Mouse (Mus musculus) liver, embryonic 16.5 days (tissue): Measurements from ENCODE around the gene Atp2a1. TPM values are rescaled to one million over a fixed set of nuclear protein-coding genes. Genes with fewer than 3 reads are reported as not detected.
A peak's percentile ranks its signal among the peaks of the same experiment; 100 is the strongest.
"Not testable (repeated sequence)": the region's sequence is repeated elsewhere in the genome, so short reads cannot be mapped to it uniquely, and the experiment has no call there.

ENCODE experiments used
- ATAC-seq: fragments of 200-750 bp; cut with Nextera tagmentation; 2 replicates; pipeline ENCODE4 v1.8.0; 2017; ENCODE audit warnings: low read depth, mild to moderate bottlenecking, moderate number of reproducible peaks, moderate library complexity
- H3K27ac ChIP-seq: fragments of 300-500 bp; sonication (generic); 2 replicates; pipeline ENCODE4 v1.5.1; 2014; ENCODE audit warnings: mild to moderate bottlenecking, low read length
- H3K27me3 ChIP-seq: fragments of 300-500 bp; sonication (generic); 2 replicates; pipeline ENCODE4 v1.6.1; 2014; ENCODE audit warnings: low read depth, low read length, mixed read lengths; ENCODE audit not compliant: control insufficient read depth, insufficient read depth
- H3K36me3 ChIP-seq: fragments of 300-500 bp; sonication (generic); 2 replicates; pipeline ENCODE4 v1.6.1; 2014; ENCODE audit warnings: mild to moderate bottlenecking; ENCODE audit not compliant: control insufficient read depth, insufficient read depth
- H3K4me1 ChIP-seq: fragments of 300-500 bp; sonication (generic); 2 replicates; pipeline ENCODE4 v1.6.1; 2014; ENCODE audit warnings: low read depth, low read length, mixed read lengths; ENCODE audit not compliant: control insufficient read depth
- H3K4me2 ChIP-seq: fragments of 300-500 bp; sonication (generic); 2 replicates; pipeline ENCODE4 v1.6.1; 2014; ENCODE audit warnings: low read depth, low read length, mixed read lengths
- H3K4me3 ChIP-seq: fragments of 300-500 bp; sonication (generic); 2 replicates; pipeline ENCODE4 v1.5.1; 2014; ENCODE audit warnings: low read depth, mild to moderate bottlenecking, low read length
- H3K9ac ChIP-seq: fragments of 300-500 bp; sonication (generic); 2 replicates; pipeline ENCODE4 v1.6.1; 2014; ENCODE audit warnings: low read depth, low read length
- H3K9me3 ChIP-seq: fragments of 300-500 bp; sonication (generic); replicated peaks from 2 replicates; pipeline ENCODE4 v1.6.1; 2016; ENCODE audit warnings: low read length; ENCODE audit not compliant: control insufficient read depth
- WGBS: fragments of 180-500 bp; shearing (Covaris S2); extraction: QIAGEN DNeasy Blood & Tissue Kit; methylation state at CpG from one replicate; pipeline ENCODE4 v1.1.7; 2014; ENCODE audit not compliant: insufficient replicate concordance; 5-methylcytosine and 5-hydroxymethylcytosine counted together
- polyA plus RNA-seq: library from polyadenylated mRNA; unstranded; fragments of >200 nt; fragmentation: Nextera tagmentation; extraction: Ambion mirVana; gene quantifications from 2 replicates; pipeline ENCODE4 v1.2.1, GENCODE M21; 2015

The Atp2a1 gene
- polyA plus RNA-seq, 1 experiment from 2014 or later = 22.0 TPM

DNA sequence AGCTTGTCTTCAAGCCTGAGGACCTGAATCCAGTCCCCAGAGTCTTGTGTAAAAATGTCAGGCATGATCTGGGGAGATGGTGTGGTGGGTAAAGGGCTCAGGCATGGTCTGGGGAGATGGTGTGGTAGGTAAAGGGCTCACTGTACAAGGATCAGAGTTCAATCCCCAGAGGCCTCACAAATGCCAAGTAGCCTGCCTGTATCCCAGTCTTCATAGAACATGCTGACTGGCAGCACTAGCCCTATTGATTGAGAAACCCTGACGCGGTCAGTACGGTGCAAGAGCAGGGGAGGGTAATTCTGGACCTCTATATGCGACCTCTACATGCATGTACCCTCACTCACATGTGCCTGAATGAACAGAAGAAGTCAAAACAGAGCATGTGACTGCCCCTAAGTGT, 45.3 kb downstream of the Atp2a1 start:
- Histone ChIP-seq H3K4me1 (no peaks in the 10 kb centered on the region), H3K9me3 (no peaks in the 10 kb centered on the region), H3K4me3 (no peak overlapping the region), H3K9ac (no peak overlapping the region), H3K27ac (no peak overlapping the region), H3K36me3 (no peaks in the 10 kb centered on the region), H3K4me2 (no peak overlapping the region), H3K27me3 (no peaks in the 10 kb centered on the region)
- no peak for ATAC-seq
- WGBS = 75% methylated on average over 4 of the region's 4 CpGs

DNA sequence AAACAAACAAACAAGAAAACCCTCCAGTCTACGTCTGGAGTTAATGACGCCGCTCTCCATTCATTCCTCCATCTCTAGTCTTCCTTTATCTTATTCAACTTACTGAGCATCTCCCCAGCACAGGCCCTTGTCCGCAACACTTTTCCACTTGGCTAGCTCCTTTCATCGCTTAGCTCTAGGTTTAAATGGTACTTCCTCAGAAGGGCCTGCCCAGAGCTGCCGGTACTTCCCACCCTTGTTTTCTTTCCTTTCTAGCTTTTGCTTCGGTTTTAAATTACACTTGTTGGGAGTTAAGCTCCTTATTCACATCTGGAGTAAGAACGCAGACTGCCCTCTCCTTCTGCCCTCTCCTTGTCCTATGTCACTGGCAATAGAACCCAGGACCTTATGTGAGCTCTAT, 45.9 kb downstream of the Atp2a1 start:
- WGBS = 43% methylated on average over 8 of the region's 8 CpGs
- Histone ChIP-seq H3K4me2 (no peak overlapping the region), H3K27me3 (no peaks in the 10 kb centered on the region), H3K9ac (no peak overlapping the region), H3K27ac (no peak overlapping the region), H3K4me1 (no peaks in the 10 kb centered on the region), H3K36me3 (no peaks in the 10 kb centered on the region), H3K4me3 (no peak overlapping the region), H3K9me3 (no peaks in the 10 kb centered on the region)
- no peak for ATAC-seq

DNA sequence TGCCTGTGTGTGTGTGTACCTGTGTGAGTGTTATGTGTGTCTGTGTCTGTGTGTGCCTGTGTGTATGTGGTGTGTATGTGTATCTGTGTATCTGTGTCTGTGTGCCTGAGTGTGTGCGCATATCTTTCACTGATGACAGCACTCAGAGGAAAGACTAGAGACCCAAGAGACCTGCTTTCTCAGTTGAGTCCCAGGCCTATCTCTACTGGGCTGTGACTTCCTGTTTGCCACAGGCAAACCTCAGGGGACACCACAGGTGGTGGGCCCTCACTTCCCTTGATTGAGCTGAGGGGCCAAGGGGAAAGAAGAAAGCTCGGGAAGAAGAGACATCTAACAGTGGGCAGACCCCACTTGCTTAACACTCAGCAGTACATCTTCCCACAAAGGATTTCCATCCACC, 46.3 kb downstream of the Atp2a1 start:
- 21% methylated on average over 2 of the region's 2 CpGs for WGBS
- Histone ChIP-seq H3K4me3 (no peak overlapping the region), H3K9ac (no peak overlapping the region), H3K4me2 (no peak overlapping the region), H3K27me3 (no peaks in the 10 kb centered on the region), H3K4me1 (no peaks in the 10 kb centered on the region), H3K36me3 (no peaks in the 10 kb centered on the region), H3K9me3 (no peaks in the 10 kb centered on the region), H3K27ac (no peak overlapping the region)
- ATAC-seq = peak; percentile 16; the same call in 1 of the 2 replicates

DNA sequence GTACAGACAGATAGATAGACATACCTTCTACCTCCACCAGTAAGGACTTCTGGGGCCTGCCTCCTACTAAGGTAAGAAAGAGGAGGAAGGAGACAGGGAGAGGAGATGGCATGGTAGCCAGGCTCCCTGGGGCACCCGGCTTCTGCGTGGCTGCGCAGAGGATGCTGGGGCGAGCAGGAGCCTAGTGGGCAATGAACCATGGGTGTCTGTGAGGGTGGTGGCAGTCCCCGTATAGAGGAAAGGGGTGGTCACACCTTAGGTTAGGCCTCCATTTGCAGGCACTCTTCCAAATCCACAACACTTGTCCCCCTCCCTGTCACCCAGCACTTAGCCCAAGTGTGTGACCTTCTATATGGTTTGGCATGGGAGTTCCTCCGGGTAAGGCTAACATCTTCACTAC, 48.2 kb downstream of the Atp2a1 start, which contains the start of gene Cd19:
Gene Cd19 (minus strand): TSS at position 165 of the 400 bp plus-strand sequence.
- WGBS = 77% methylated on average over 6 of the region's 6 CpGs
- no peak for ATAC-seq
- no peak within 1 kb of the TSS for H3K9ac ChIP-seq
- H3K4me1 ChIP-seq = no peaks in the 10 kb centered on the region
- no peaks in the 10 kb centered on the region for H3K9me3 ChIP-seq
- H3K27ac ChIP-seq = no peak within 1 kb of the TSS
- H3K4me3 ChIP-seq = no peak within 1 kb of the TSS
- no peaks in the 10 kb centered on the region; the same call in 1 of the 2 replicates for H3K27me3 ChIP-seq
- H3K4me2 ChIP-seq = no peak within 1 kb of the TSS
- H3K36me3 ChIP-seq = no peaks in the 10 kb centered on the region

DNA sequence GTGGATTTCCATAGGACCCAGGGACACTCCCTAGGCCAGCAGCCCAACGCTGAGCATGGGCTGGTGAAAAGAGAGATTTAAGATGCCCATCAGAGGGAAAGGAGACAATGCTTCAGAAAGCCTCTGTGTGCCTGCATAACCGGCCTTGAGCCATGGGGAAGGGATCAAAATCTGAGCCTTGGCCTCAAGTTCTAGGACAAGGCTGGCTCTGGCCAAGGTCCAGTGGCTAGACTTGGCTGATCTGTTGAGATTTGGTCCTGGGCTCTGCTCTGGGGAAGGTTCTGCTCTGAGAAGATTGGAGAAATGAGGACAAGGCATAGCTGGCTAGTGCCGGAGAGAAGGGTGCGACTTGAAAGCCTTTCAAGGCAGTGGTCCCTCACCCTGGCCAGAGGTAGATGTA, 51.8 kb downstream of the Atp2a1 start:
- no peak for ATAC-seq
- H3K9me3 ChIP-seq = no peaks in the 10 kb centered on the region
- WGBS = 75% methylated on average over 4 of the region's 4 CpGs
- H3K9ac ChIP-seq = no peak overlapping the region
- no peaks in the 10 kb centered on the region for H3K4me1 ChIP-seq
- no peak overlapping the region for H3K27ac ChIP-seq
- no peak overlapping the region for H3K4me2 ChIP-seq
- H3K36me3 ChIP-seq = no peaks in the 10 kb centered on the region
- H3K4me3 ChIP-seq = no peak overlapping the region
- H3K27me3 ChIP-seq = no peaks in the 10 kb centered on the region; the same call in 1 of the 2 replicates

DNA sequence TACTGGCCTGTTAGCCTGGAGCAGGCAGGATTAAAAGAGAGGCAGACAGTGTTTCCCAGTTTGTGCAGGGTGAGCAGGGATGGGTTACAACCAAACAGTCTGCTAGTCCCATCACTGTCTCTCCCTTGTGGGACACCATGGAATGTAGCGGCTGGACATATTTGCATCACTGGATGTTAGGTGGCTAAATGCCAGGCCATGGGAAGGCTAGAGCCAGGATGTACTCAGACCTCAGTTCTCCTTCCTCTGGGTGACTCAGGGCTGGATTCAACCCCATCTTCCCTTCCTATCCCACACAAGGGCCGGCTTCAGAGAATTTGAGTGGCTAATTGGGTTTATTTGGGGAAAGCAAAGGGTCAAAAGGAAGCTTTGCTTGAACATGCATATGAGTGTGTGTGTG, 54.2 kb downstream of the Atp2a1 start:
- no peak overlapping the region for H3K9ac ChIP-seq
- H3K4me1 ChIP-seq = no peaks in the 10 kb centered on the region
- H3K4me2 ChIP-seq = no peak overlapping the region
- ATAC-seq = no peak
- no peak overlapping the region for H3K27ac ChIP-seq
- no peaks in the 10 kb centered on the region; the same call in 1 of the 2 replicates for H3K27me3 ChIP-seq
- no peak overlapping the region for H3K4me3 ChIP-seq
- 63% methylated on average over 2 of the region's 2 CpGs for WGBS
- no peaks in the 10 kb centered on the region for H3K36me3 ChIP-seq
- no peaks in the 10 kb centered on the region for H3K9me3 ChIP-seq

DNA sequence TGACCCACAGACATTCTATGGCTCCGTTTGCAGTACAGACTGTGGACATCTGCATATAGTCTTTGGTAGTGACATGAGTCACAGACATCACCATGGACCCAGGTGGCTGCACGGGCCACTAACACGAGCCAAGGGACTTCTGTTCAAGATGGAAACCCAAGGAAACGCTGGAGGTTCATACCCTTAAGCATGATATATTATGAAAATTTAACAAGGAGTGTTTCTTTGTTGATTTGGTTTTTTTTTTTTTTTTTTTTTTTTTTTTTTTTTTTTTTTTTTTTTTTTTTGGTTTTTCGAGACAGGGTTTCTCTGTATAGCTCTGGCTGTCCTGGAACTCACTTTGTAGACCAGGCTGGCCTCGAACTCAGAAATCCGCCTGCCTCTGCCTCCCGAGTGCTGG, 60.4 kb downstream of the Atp2a1 start:
- H3K4me2 ChIP-seq, H3K9ac ChIP-seq, H3K4me1 ChIP-seq, ATAC-seq, H3K36me3 ChIP-seq, H3K9me3 ChIP-seq, H3K4me3 ChIP-seq, H3K27me3 ChIP-seq, H3K27ac ChIP-seq: not testable (repeated sequence)
- 62% methylated on average over 7 of the region's 8 CpGs for WGBS

DNA sequence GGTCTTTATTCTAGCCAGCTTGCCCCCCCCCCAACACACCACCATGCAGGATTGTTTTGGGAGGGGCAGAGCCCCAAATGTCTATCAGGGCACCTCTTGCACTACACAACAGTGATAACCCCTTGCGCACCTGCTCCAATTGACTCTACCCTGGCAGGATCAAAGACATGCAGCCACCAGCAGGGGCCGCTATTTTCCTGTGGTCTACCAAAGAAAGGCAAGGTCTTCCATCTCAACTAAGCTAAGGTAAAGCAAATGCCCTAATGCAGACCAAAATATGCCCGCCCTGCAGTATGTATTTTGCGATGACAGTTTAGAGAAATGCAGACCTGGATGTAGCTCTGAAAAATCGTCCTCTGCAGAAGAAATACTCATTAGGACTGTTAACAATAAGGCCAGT, 63.4 kb downstream of the Atp2a1 start:
- no peak overlapping the region for H3K27ac ChIP-seq
- ATAC-seq = no peak

DNA sequence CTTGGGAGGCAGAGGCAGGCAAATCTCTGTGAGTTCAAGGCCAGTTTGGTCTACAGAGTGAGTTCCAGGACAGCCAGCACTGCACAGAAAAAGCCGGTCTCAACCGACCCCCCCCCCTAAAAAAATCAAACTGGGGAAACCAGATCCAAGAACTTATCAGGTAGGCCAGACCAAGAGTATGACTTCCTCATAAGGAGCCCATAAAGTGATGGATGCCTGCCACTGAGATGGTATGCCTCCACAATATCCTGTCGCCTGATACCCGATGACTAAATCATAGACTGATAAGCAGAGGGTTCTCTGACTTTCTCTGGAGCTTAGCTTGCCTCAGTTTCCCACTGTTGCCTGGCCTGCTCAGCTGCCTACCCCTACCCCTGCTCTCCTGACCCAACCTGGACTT, 65.1 kb downstream of the Atp2a1 start:
- Histone ChIP-seq H3K4me2 (no peak overlapping the region), H3K9ac (no peak overlapping the region), H3K27ac (no peak overlapping the region), H3K4me1 (peaks cover 20% of the 10 kb centered on the region), H3K27me3 (no peaks in the 10 kb centered on the region), H3K36me3 (no peaks in the 10 kb centered on the region), H3K4me3 (no peak overlapping the region), H3K9me3 (no peaks in the 10 kb centered on the region)
- no peak for ATAC-seq
- WGBS = 41% methylated on average over 4 of the region's 4 CpGs

More for the DNA sequence above, 63.4 kb downstream of the Atp2a1 start:
- Histone ChIP-seq H3K9ac (no peak overlapping the region), H3K4me1 (peaks cover 20% of the 10 kb centered on the region), H3K4me2 (no peak overlapping the region), H3K9me3 (no peaks in the 10 kb centered on the region), H3K4me3 (no peak overlapping the region), H3K36me3 (no peaks in the 10 kb centered on the region), H3K27me3 (no peaks in the 10 kb centered on the region)
- WGBS = 4% methylated on average over 5 of the region's 5 CpGs
